Mouse (Mus musculus) CH12.LX (cell line): ENCODE measurements around the gene Tmem238l.

Source experiments
- CTCF ChIP-seq, 2 experiments: IDR thresholded peaks in 1 of 2; conservative IDR thresholded peaks in 1 of 2; 2 replicates each; pipeline ENCODE4 v1.5.1; 2011 to 2012; ENCODE audit warnings: low read depth in 2 of 2, low read length in 2 of 2, improper control_type of control experiment in 1 of 2, inconsistent platforms in 1 of 2, mild to moderate bottlenecking in 1 of 2, moderate library complexity in 1 of 2
- JUN ChIP-seq: IDR thresholded peaks from 2 replicates; pipeline ENCODE4 v1.6.1; 2011; ENCODE audit warnings: low read depth, mild to moderate bottlenecking, low read length, improper control_type of control experiment, moderate library complexity; ENCODE audit not compliant: insufficient read depth
- JUND ChIP-seq: conservative IDR thresholded peaks from 2 replicates; pipeline ENCODE4 v1.6.1; 2011; ENCODE audit warnings: low read depth, low read length, improper control_type of control experiment
- MAFK ChIP-seq: IDR thresholded peaks from 2 replicates; pipeline ENCODE4 v1.6.1; 2011; ENCODE audit warnings: low read length, improper control_type of control experiment; ENCODE audit not compliant: insufficient replicate concordance
- NELFE ChIP-seq: IDR thresholded peaks from 2 replicates; pipeline ENCODE4 v1.6.1; 2011; ENCODE audit warnings: low read depth, low read length, improper control_type of control experiment
- POLR2A ChIP-seq: IDR thresholded peaks from 2 replicates; pipeline ENCODE4 v1.6.1; 2011; ENCODE audit warnings: low read depth, mild to moderate bottlenecking, improper control_type of control experiment, low read length
- POLR2AphosphoS2 ChIP-seq: IDR thresholded peaks from 2 replicates; pipeline ENCODE4 v1.6.1; 2011; ENCODE audit warnings: low read depth, low read length, improper control_type of control experiment
- USF1 ChIP-seq: IDR thresholded peaks from 2 replicates; pipeline ENCODE4 v1.6.1; 2014; ENCODE audit warnings: low read depth, mild to moderate bottlenecking, inconsistent platforms, low read length, improper control_type of control experiment
- ZC3H11A ChIP-seq: IDR thresholded peaks from 2 replicates; pipeline ENCODE4 v1.6.1; 2012; ENCODE audit warnings: low read depth, mild to moderate bottlenecking, inconsistent platforms, low read length, improper control_type of control experiment

DNA sequence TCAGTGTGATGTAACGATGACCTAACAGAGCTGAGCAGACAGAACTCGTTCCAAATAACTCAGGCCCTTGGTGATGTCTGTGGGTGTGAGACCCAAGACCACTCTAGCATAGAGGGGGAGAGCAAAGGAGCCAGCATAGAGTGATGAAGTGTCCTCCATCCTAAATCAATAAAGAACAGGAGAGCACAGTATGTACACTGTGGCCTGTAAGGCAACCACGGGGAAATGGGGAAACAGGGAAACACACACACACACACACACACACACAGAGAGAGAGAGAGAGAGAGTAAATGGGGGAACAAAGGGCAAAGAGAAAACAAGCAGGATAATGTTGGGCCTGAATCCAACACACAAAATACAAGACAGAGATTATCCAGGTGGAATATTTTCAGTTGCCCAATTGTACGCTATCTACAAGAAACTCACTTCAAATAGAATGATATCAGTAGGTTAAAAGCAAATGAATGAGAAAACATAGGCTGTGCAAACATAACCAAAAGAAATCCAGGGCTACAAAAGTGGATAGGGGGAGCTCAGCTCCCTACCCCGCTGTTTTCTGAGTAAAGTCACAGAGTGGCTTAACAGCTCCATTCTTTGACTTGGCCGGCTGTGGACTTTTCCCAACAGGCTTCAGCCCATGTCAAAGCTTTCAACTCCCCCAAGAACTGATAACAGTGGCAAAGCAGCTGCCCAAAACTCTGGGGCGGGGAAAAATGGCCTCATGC is 19.3 kb downstream of the Tmem238l start:
- no peak for TF ChIP-seq CTCF (conservative IDR thresholded peaks at IDR 0.05 in 1 of 2, IDR thresholded peaks at IDR 0.05 in 1 of 2; ENCODE audit: low read depth in 2 of 2, low read length in 2 of 2)
- no peak for TF ChIP-seq JUND
- no peak for TF ChIP-seq JUN
- TF ChIP-seq MAFK, result no peak
- TF ChIP-seq POLR2AphosphoS2, result no peak
- TF ChIP-seq POLR2A, result no peak
- TF ChIP-seq NELFE, result no peak
- no peak for TF ChIP-seq ZC3H11A
- no peak for TF ChIP-seq USF1
